13 mouse cellular contexts compared by ENCODE assay signal in the genomic region with DNA sequence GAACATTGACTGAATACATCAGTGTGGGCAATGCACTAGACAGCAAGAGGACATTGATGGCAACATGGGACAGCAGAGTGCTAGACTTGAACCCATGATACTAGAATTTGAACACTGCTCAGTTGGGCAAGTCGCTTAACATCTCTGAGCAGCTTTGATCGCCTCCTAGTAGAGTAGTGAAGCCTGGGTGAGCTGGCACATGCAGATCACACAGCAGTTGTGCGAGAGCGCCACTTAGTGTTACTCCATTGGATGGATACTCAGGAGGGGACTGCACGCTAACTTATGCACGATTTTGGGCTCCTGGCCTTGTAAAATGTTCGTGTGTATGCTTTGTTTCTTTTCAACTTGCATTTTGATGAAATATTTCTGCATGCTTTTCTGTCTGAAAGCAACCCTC. TPM values are rescaled to one million over a fixed set of nuclear protein-coding genes. Genes with fewer than 3 reads are reported as not detected.
A peak's percentile ranks its signal among the peaks of the same experiment; 100 is the strongest.
DNase-seq lines count a peak whose midpoint lies in the region; ATAC-seq and TF ChIP-seq lines count a peak whose summit lies in the region.
"Had no signal": no experiment of that assay in that cellular context is flagged by ENCODE, and none has a peak within 500 bp of the region (broad histone marks: within the 10 kb centered on the region; RNA-seq: fewer than 3 reads in every experiment).

No protein-coding gene starts in this region.

- no peak overlapping the region for H3K4me3 ChIP-seq in heart, embryonic 12.5 days
- H3K4me3 ChIP-seq in lung, postnatal 0 days (ENCODE audit: low read depth, low read length) = no peak overlapping the region
- H3K4me3 ChIP-seq: embryonic facial prominence, embryonic 12.5 days; heart, embryonic 15.5 days had no signal

- no peak overlapping the region for H3K4me2 ChIP-seq in heart, embryonic 12.5 days
- H3K4me2 ChIP-seq in lung, postnatal 0 days (replicated peaks; ENCODE audit: low read depth, low read length) = no peak overlapping the region
- H3K4me2 ChIP-seq: embryonic facial prominence, embryonic 12.5 days; heart, embryonic 15.5 days had no signal

- 75% methylated on average over 7 of the region's 7 CpGs for WGBS in heart, embryonic 12.5 days
- 75% methylated on average over 7 of the region's 7 CpGs for whole genome bisulfite sequencing in lung, postnatal 0 days

- TF ChIP-seq CTCF in lung, postnatal 0 days (IDR thresholded peaks at IDR 0.05) = peak; percentile 45

- H3K36me3 ChIP-seq in heart, embryonic 12.5 days = peaks cover 11% of the 10 kb centered on the region
- H3K36me3 ChIP-seq in lung, postnatal 0 days (ENCODE audit: insufficient read depth, low read length) = peaks cover 23% of the 10 kb centered on the region

- H3K9ac ChIP-seq in heart, embryonic 12.5 days = no peak overlapping the region
- no peak overlapping the region for H3K9ac ChIP-seq in lung, postnatal 0 days (replicated peaks; ENCODE audit: low read depth)
- H3K9ac ChIP-seq: embryonic facial prominence, embryonic 12.5 days; heart, embryonic 15.5 days had no signal

- peaks cover 6% of the 10 kb centered on the region; the same call in 1 of the 2 replicates for H3K4me1 ChIP-seq in heart, embryonic 12.5 days (replicated peaks)
- no peaks in the 10 kb centered on the region for H3K4me1 ChIP-seq in lung, postnatal 0 days (ENCODE audit: insufficient read depth, low read depth, low read length)
- H3K4me1 ChIP-seq: embryonic facial prominence, embryonic 12.5 days had no signal

- no peak for TF ChIP-seq EP300 in lung, postnatal 0 days (IDR thresholded peaks at IDR 0.05)

- DNase-seq in heart, adult 11 months = peak; percentile 81
- no peak for DNase-seq in lung, postnatal 0 days (ENCODE audit: low spot score)
- DNase-seq in lung, postnatal 4 days = no peak
- DNase-seq in ES-CJ7 (ENCODE audit: low read depth, low spot score) = peak; percentile 45
- peak; percentile 37 for DNase-seq in naive thymus-derived CD4-positive, alpha-beta T cell, adult 2 months (ENCODE audit: low read depth)
- DNase-seq in cerebellum, adult 18-20 months = no peak
- DNase-seq: kidney, adult 9 months; lung, postnatal 10 days had no signal

- no peak for ATAC-seq in heart, embryonic 12.5 days (ENCODE audit: insufficient number of reproducible peaks, low FRiP score)
- no peak for ATAC-seq in lung, postnatal 0 days
- ATAC-seq in granulocyte monocyte progenitor cell, adult 5-6 weeks (replicated peaks; ENCODE audit: poor library complexity, severe bottlenecking) = no peak

- H3K27ac ChIP-seq in heart, embryonic 12.5 days (ENCODE audit: poor library complexity, severe bottlenecking) = no peak overlapping the region
- H3K27ac ChIP-seq in lung, postnatal 0 days (ENCODE audit: low read length) = no peak overlapping the region
- H3K27ac ChIP-seq: embryonic facial prominence, embryonic 12.5 days; heart, embryonic 15.5 days had no signal

- no peaks in the 10 kb centered on the region for H3K9me3 ChIP-seq in heart, embryonic 12.5 days (replicated peaks)
- no peaks in the 10 kb centered on the region for H3K9me3 ChIP-seq in lung, postnatal 0 days (ENCODE audit: low read length)
- H3K9me3 ChIP-seq: embryonic facial prominence, embryonic 12.5 days; heart, embryonic 15.5 days had no signal

- H3K27me3 ChIP-seq in heart, embryonic 12.5 days (replicated peaks) = no peaks in the 10 kb centered on the region
- H3K27me3 ChIP-seq in lung, postnatal 0 days (replicated peaks; ENCODE audit: insufficient read depth, low read length) = no peaks in the 10 kb centered on the region
- H3K27me3 ChIP-seq: embryonic facial prominence, embryonic 12.5 days; heart, embryonic 15.5 days had no signal

RNA-seq across cellular contexts. Expression of a gene that starts 15.4 kb away (rescaled TPM):
- 22.0 and 23.0 TPM in 2 replicates for polyA plus RNA-seq in heart, embryonic 12.5 days (2016; fragmentation: Nextera tagmentation; extraction: Ambion mirVana)
- polyA plus RNA-seq in lung, postnatal 0 days (2015; fragmentation: Nextera tagmentation; extraction: Ambion mirVana) = 20.1 and 21.3 TPM in 2 replicates
- 101 and 118 TPM in 2 replicates for total RNA-seq in granulocyte monocyte progenitor cell, adult 5-6 weeks (2014; fragmentation: Nextera tagmentation)
- total RNA-seq in granulocyte monocyte progenitor cell, adult 5-6 weeks (2017) = 90.1 and 112 TPM in 2 replicates

RNA-seq across cellular contexts. Expression of a gene that starts 23.4 kb away (rescaled TPM):
- 0.31 and 0.47 TPM in 2 replicates for polyA plus RNA-seq in heart, embryonic 12.5 days (2016; fragmentation: Nextera tagmentation; extraction: Ambion mirVana)
- polyA plus RNA-seq in lung, postnatal 0 days (2015; fragmentation: Nextera tagmentation; extraction: Ambion mirVana) = 1.4 and 3.0 TPM in 2 replicates
- 0.51 and 2.4 TPM in 2 replicates for total RNA-seq in granulocyte monocyte progenitor cell, adult 5-6 weeks (2014; fragmentation: Nextera tagmentation)
- total RNA-seq in granulocyte monocyte progenitor cell, adult 5-6 weeks (2017) = 1.3 and 2.1 TPM in 2 replicates
- total RNA-seq: left cerebral cortex, postnatal 10 days had no signal

Comparison
In these comparisons a context has a peak if more than half of its experiments do, and no peak if none do; other contexts are left out.
1. DNase-seq: peak in heart, adult 11 months (single experiment), ES-CJ7 (single experiment) and naive thymus-derived CD4-positive, alpha-beta T cell, adult 2 months (single experiment); none in lung, postnatal 0 days (single experiment), lung, postnatal 4 days (0 of 2) and cerebellum, adult 18-20 months (0 of 2).